Mouse (Mus musculus): Measurements from ENCODE around the gene Ust.

- TF ChIP-seq ZMIZ1 (IDR thresholded peaks at IDR 0.05; ENCODE audit: low read depth, low read length) (no peak), CHD1 (IDR thresholded peaks at IDR 0.05; ENCODE audit: low read depth, low read length) (no peak), MYC (IDR thresholded peaks at IDR 0.05; ENCODE audit: low read depth, low read length) (no peak), POLR2A (IDR thresholded peaks at IDR 0.05; ENCODE audit: low read depth, low read length) (no peak), MAFK (IDR thresholded peaks at IDR 0.05; ENCODE audit: insufficient replicate concordance, low read length) (no peak), CTCF (conservative IDR thresholded peaks at IDR 0.05 in 1 of 2, IDR thresholded peaks at IDR 0.05 in 1 of 2; ENCODE audit: low read depth in 2 of 2, low read length in 2 of 2) (no peak), EP300 (IDR thresholded peaks at IDR 0.05; ENCODE audit: low read length) (no peak), ZC3H11A (IDR thresholded peaks at IDR 0.05; ENCODE audit: low read depth, low read length) (no peak), USF2 (conservative IDR thresholded peaks at IDR 0.05; ENCODE audit: low read depth, low read length) (no peak), TCF12 (IDR thresholded peaks at IDR 0.05; ENCODE audit: low read depth, low read length) (no peak), SMC3 (IDR thresholded peaks at IDR 0.05; ENCODE audit: low read depth, low read length) (no peak), GABPA (IDR thresholded peaks at IDR 0.05; ENCODE audit: insufficient replicate concordance, low read depth, low read length) (no peak), MAX (IDR thresholded peaks at IDR 0.05; ENCODE audit: low read length) (no peak)
These were observed 342.1 kb downstream of the Ust start for GRCm38 (mm10) chr10:8176351-8177053.

Measured in CH12.LX (cell line).